Mouse (Mus musculus) left cerebral cortex, adult 18-20 months (tissue): Measurements from ENCODE around the gene Alas2. TPM values are rescaled to one million over a fixed set of nuclear protein-coding genes. Genes with fewer than 3 reads are reported as not detected.

Experiments
- microRNA-seq, 2 experiments: library from miRNA; unstranded; fragments of <30 nt; microRNA quantifications; one replicate each; pipeline ENCODE4 v1.2.0; 2021
- total RNA-seq, 2 experiments: library from RNA; stranded (reverse); gene quantifications; 2 replicates each; pipeline ENCODE4 v1.2.3; 2021

Gene Alas2
- total RNA-seq, 2 experiments from 2014 or later: 3.8 to 6.7 TPM

Small RNA genes within 50 kb of the gene (microRNA-seq; reads per million reads assigned to microRNA genes)
- gene Mir3620: 0 reads per million in 2 experiments

Other genes with a start within 250 kb of the Alas2 start
- 10 to 100 TPM; 35.4 to 39.0 TPM for gene Tmem29, start 88.2 kb upstream of the Alas2 start, total RNA-seq
- under 1 TPM; 0.77 to 0.98 TPM for gene Pfkfb1, start 40.9 kb downstream of the Alas2 start, total RNA-seq
- gene Apex2, start 42.5 kb downstream of the Alas2 start, total RNA-seq: 10 to 100 TPM; 10.3 to 10.8 TPM
- 100 to 1,000 TPM; 147 TPM for gene Tro, start 110.2 kb downstream of the Alas2 start, total RNA-seq